Mouse (Mus musculus): ENCODE measurements at regions not wholly inside any gene's neighbourhood (a gene's known extent, or its start where the extent isn't known, plus 50 kb on each side); places are given as distances from the start of the nearest gene placed in this dataset.

- no peak for DNase-seq (ENCODE audit: low spot score)
Observed at GRCm38 (mm10) chr13:44037774-44038294, 253.3 kb downstream of the Cd83 start.

GRCm38 (mm10) chr13:44038322-44038721 lies 253.7 kb downstream of the Cd83 start:
- no peak for DNase-seq (ENCODE audit: low spot score)

- DNase-seq (ENCODE audit: low spot score) = no peak
Observed at GRCm38 (mm10) chr13:44040640-44041039, 256.1 kb downstream of the Cd83 start.

DNA sequence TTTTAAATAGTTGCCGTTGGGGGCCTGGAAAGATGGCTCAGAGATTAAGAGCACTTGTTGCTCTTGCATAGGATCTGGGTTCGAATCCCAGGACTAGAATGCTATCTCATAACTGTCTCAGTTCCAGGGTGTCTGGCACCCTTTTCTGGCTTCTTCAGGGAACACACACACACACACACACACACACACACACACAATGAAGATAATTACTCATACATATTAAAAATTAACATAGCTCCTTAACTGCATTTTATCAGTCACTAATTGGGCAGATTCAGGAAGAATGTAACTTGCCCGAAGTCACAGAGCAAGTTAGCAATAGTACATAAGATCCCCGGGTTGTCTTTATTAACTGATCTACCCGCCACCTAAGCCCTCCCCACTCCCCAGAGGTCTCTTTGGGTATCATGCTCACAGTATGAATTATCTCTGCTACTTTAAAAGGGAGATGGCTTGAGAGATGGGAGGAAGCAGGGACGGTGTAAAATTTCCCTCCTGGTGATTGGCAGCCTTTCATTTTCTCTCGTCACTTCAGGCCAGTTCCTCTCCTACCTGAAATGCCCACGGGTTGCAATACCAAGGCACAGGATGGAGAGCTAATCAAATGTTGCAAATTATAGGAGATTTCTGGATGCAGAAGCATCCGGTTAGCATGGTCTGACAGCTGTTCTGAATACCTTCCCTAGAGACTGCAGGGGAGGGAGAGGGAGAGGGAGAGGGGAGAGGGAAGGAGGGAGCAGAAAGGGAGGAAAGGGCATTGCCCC lies 258.3 kb downstream of the Cd83 start:
- no peak for DNase-seq (ENCODE audit: low spot score)

- DNase-seq (ENCODE audit: low spot score) = no peak
Observed at GRCm38 (mm10) chr13:44043494-44043885, 258.9 kb downstream of the Cd83 start.

- no peak for DNase-seq (ENCODE audit: low spot score)
Observed at GRCm38 (mm10) chr13:44044546-44045216, 260.1 kb downstream of the Cd83 start.

GRCm38 (mm10) chr13:44046436-44046835 lies 261.9 kb downstream of the Cd83 start:
- peak; percentile 44 for DNase-seq (ENCODE audit: low spot score)

GRCm38 (mm10) chr13:44054157-44054556 lies 269.6 kb downstream of the Cd83 start:
- no peak for DNase-seq (ENCODE audit: low spot score)

- DNase-seq (ENCODE audit: low spot score) = peak; percentile 72
Observed at GRCm38 (mm10) chr13:44055573-44056491, 271.3 kb downstream of the Cd83 start.

- DNase-seq (ENCODE audit: low spot score) = no peak
Observed at GRCm38 (mm10) chr13:44056716-44057115, 272.1 kb downstream of the Cd83 start.

DNA sequence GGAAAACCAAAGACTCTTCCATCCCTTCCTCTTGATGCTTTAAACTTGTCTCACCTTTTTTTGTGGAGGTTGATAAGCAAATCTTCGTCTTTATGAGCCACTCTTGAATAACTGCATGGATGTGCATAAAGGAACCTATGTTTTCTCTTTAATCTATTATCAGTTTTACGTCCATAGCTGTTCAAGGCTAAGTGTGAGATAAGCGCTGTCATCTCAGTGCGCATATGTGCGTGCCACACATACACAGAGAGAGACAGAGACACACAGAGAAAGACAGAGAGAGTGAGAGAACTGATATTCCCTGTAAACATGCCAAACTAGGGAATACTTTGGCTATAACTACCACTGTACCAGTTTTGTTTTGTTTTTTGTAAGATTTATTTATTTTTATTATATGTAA lies 273.0 kb downstream of the Cd83 start:
- DNase-seq (ENCODE audit: low spot score) = no peak

- DNase-seq (ENCODE audit: low spot score) = no peak
Observed at GRCm38 (mm10) chr13:44058277-44058676, 273.7 kb downstream of the Cd83 start.

DNA sequence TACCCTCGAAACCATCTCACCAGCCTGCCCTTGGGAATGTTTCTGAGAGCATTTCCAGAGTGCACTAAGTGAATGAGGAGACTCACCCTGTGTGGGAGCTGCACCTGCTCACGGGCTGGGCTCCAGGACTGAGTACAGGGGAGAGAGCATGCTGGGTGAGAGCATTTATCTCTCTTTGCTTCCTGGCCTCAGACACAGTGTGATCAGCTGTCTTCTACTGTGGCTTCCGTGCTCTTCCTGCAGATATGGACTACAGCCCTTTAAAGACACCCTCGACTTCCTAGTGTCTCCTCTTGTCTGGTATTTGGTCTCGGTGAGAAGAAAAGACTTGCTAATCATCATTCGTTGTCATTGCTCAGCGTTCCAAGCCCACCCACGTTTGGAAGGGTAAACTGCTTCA lies 274.9 kb downstream of the Cd83 start:
- DNase-seq (ENCODE audit: low spot score) = no peak

- DNase-seq (ENCODE audit: low spot score) = no peak
Observed at GRCm38 (mm10) chr13:44061286-44061685, 276.7 kb downstream of the Cd83 start.

GRCm38 (mm10) chr13:44061721-44062300 lies 277.2 kb downstream of the Cd83 start:
- DNase-seq (ENCODE audit: low spot score) = peak; percentile 41

- no peak for DNase-seq (ENCODE audit: low spot score)
Observed at GRCm38 (mm10) chr13:44063317-44063716, 278.7 kb downstream of the Cd83 start.

GRCm38 (mm10) chr13:44064026-44064425 lies 279.5 kb downstream of the Cd83 start:
- DNase-seq (ENCODE audit: low spot score) = no peak

GRCm38 (mm10) chr13:44065741-44066185 lies 281.2 kb downstream of the Cd83 start:
- DNase-seq (ENCODE audit: low spot score) = peak; percentile 53

DNA sequence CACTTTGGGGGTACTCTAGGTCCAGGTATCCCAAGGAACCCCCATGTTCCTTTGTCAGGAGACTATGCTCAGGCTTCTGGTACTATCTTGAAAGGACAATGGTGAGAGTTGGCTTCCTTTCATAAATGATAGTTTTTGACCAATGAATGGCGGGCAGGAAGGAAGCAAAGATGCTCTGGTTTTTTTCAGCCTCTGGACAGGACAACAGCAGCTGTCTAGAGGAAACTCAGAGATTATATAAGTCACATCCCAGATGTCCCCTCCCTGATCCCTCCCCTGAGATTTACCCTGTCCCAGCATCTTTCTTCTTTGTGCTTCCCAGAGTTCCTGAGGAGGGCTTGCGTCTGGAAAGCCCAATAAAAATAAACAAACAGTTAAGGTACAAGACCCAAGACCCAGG lies 282.7 kb downstream of the Cd83 start:
- peak; percentile 12 for DNase-seq (ENCODE audit: low spot score)

DNA sequence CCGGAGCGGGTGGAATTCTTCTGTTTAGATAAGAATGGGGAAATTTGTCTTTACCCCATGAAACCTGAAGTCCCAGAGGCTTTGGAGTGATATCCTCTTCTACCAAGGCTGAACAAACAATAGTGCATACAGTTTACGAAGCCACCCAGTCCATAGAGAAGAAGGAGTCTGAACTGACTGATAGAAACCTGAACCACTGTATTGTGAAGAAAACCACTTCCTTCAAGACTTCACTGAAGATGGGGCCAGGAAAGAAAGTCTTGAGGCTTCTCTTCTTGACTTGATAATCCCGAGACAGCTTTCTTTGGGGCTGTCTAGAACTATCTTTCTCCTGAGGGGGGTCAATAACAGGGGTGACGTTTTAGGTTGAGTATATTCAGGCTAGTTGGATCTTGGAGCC lies 284.4 kb downstream of the Cd83 start:
- DNase-seq (ENCODE audit: low spot score) = no peak

DNA sequence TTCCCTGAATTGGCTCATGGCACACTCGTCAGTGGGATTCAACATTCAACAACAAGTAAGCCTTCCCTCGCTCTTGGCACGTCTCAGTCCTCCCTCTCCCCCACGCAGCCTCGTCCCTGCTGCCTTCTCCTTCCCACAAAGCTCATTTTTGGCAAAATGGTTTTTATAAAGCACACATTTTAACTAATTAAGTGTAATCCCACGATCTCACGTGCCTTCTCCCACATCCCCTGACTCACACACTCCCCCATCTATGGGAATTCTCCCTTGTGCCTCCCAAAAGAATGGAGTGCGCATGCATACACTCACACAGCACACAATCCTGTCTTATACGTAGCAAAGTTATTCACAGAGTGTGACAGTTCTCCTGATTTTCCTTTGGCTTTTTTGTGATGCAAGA lies 288.5 kb downstream of the Cd83 start:
- no peak for DNase-seq (ENCODE audit: low spot score)

GRCm38 (mm10) chr13:44074172-44074571 lies 289.6 kb downstream of the Cd83 start:
- no peak for DNase-seq (ENCODE audit: low spot score)

Measured in lung, postnatal 25 days (tissue).